8 mouse cellular contexts compared by ENCODE assay signal in genomic region chr4:135353066-135353793, GRCm38 (mm10). TPM values are rescaled to one million over a fixed set of nuclear protein-coding genes. Genes with fewer than 3 reads are reported as not detected.
DNase-seq lines count a peak whose midpoint lies in the region; ATAC-seq and TF ChIP-seq lines count a peak whose summit lies in the region.

Srrm1 (minus strand) TSS chr4:135353321.

- WGBS in forebrain, embryonic 15.5 days: under 1% methylated on average over 67 of the region's 69 CpGs
- under 1% methylated on average over 69 of the region's 69 CpGs for WGBS in lung, adult 2 months

- peak; percentile 96 for ATAC-seq in forebrain, embryonic 15.5 days (replicated peaks)
- peak; percentile 79 for ATAC-seq in neutrophil, adult 5-6 weeks (ENCODE audit: extremely low read depth, insufficient number of reproducible peaks, low FRiP score, poor library complexity, severe bottlenecking)

- in situ Hi-C loops in ES-E14 (cut with MboI; ENCODE audit: low sequenced_read_pairs in 2 of 2, unreplicated experiment in 2 of 2): no loop called here

- peak; percentile 93 for DNase-seq in ES-E14 (ENCODE audit: low read depth, low spot score)
- peak; percentile 99 for DNase-seq in cerebellum, adult 11-12 months
- peak; percentile 99 for DNase-seq in heart, postnatal 25 days (ENCODE audit: low spot score)
- peak; percentile 98 to 99 for DNase-seq in layer of hippocampus, adult 18-20 months (ENCODE audit: low spot score in 2 of 2)
- peak; percentile 97 for DNase-seq in lung, adult 2 months
- peak; percentile 97 to 98 for DNase-seq in thymus, adult 18-20 months

- H3K4me1 ChIP-seq in ES-E14 (ENCODE audit: control insufficient read depth in 2 of 2, insufficient read depth in 2 of 2, low read length in 2 of 2, poor library complexity in 1 of 2): peaks cover 4 to 6% of the 10 kb centered on the region in 2 experiments; a peak in 3 of 4 replicates
- H3K4me1 ChIP-seq in forebrain, embryonic 15.5 days: peaks cover 23% of the 10 kb centered on the region
- peaks cover 13% of the 10 kb centered on the region for H3K4me1 ChIP-seq in lung, adult 2 months (ENCODE audit: control insufficient read depth, insufficient read depth, low read length)

- peak within 1 kb of the TSS; percentile 96 for H3K27ac ChIP-seq in ES-E14 (ENCODE audit: insufficient read depth, low read depth, low read length, poor library complexity, severe bottlenecking)
- peak within 1 kb of the TSS; percentile 98 for H3K27ac ChIP-seq in forebrain, embryonic 15.5 days (replicated peaks)

- H3K36me3 ChIP-seq in ES-E14 (ENCODE audit: control insufficient read depth, insufficient read depth, low read length, poor library complexity, severe bottlenecking): peaks cover 6% of the 10 kb centered on the region
- H3K36me3 ChIP-seq in forebrain, embryonic 15.5 days: no peaks in the 10 kb centered on the region

- H3K9ac ChIP-seq in ES-E14 (ENCODE audit: insufficient read depth, low read depth, low read length, poor library complexity, severe bottlenecking): peak within 1 kb of the TSS; percentile 97
- H3K9ac ChIP-seq in forebrain, embryonic 15.5 days (replicated peaks): peak within 1 kb of the TSS; percentile 98

- peak; percentile 87; the same call in 1 of the 2 replicates for TF ChIP-seq POLR2A in lung, adult 2 months (IDR thresholded peaks at IDR 0.05; ENCODE audit: borderline replicate concordance, extremely low read depth, low read depth, low read length)

- H3K4me3 ChIP-seq in ES-E14 (ENCODE audit: insufficient read depth in 1 of 2, low read depth in 1 of 2, low read length in 2 of 2, poor library complexity in 1 of 2, severe bottlenecking in 1 of 2): peak within 1 kb of the TSS; percentile 88 to 92
- H3K4me3 ChIP-seq in forebrain, embryonic 15.5 days: peak within 1 kb of the TSS; percentile 99
- H3K4me3 ChIP-seq in lung, adult 2 months (replicated peaks; ENCODE audit: extremely low read depth, low read depth, low read length): peak within 1 kb of the TSS; percentile 91

- H3K27me3 ChIP-seq in forebrain, embryonic 15.5 days: no peaks in the 10 kb centered on the region

- intact Hi-C loops in heart, postnatal 25 days (cut with DNase I): loop anchor here (5.0 kb wide), 1 partner anchor 201 kb away; no protein-coding TSS in a partner anchor

- peak within 1 kb of the TSS; percentile 73 for H3K4me2 ChIP-seq in forebrain, embryonic 15.5 days (replicated peaks)

- H3K9me3 ChIP-seq in ES-E14 (ENCODE audit: control insufficient read depth, insufficient read depth, low read depth, low read length): no peaks in the 10 kb centered on the region
- H3K9me3 ChIP-seq in forebrain, embryonic 15.5 days: no peaks in the 10 kb centered on the region

- no peak for TF ChIP-seq CTCF in lung, adult 2 months (IDR thresholded peaks at IDR 0.05; ENCODE audit: insufficient read depth, low read length)

TF ChIP-seq in ES-E14, 5 proteins besides CTCF, POLR2A, EP300 and RAD21:
- TF ChIP-seq CHD2 (IDR thresholded peaks at IDR 0.05; ENCODE audit: low read depth, low read length) (no peak), HCFC1 (IDR thresholded peaks at IDR 0.05; ENCODE audit: borderline replicate concordance, insufficient read depth, low read length) (peak; percentile 47; the same call in 1 of the 2 replicates), ZC3H11A (IDR thresholded peaks at IDR 0.05; ENCODE audit: borderline replicate concordance, low read depth, low read length) (no peak), MAFK (IDR thresholded peaks at IDR 0.05; ENCODE audit: insufficient read depth, low read depth, low read length) (0 out of 2 replicates have a peak, but pooled peaks have one; percentile 37), ZNF384 (IDR thresholded peaks at IDR 0.05; ENCODE audit: low read depth, low read length) (peak; percentile 100)

RNA-seq across cellular contexts. Expression of gene Srrm1, which starts in this region (rescaled TPM):
- 62.4 and 62.8 TPM in 2 replicates for total RNA-seq in ES-E14 (2012; rRNA removed)
- polyA plus RNA-seq in forebrain, embryonic 15.5 days (2015; fragmentation: Nextera tagmentation; extraction: Ambion mirVana): 202 and 208 TPM in 2 replicates
- total RNA-seq in heart, postnatal 25 days (2021): 10 to 100 TPM; 58.8 to 62.3 TPM
- 100 to 1,000 TPM; 117 to 138 TPM for total RNA-seq in layer of hippocampus, adult 18-20 months (2021)
- polyA plus RNA-seq in lung, adult 2 months (2012; rRNA removed): 19.4 and 31.0 TPM in 2 replicates
- 175 and 196 TPM in 2 replicates for total RNA-seq in neutrophil, adult 5-6 weeks (2017)

Comparison
In these comparisons a context has a peak if more than half of its experiments do, and no peak if none do; other contexts are left out.
1. Peak in every context shown above with its lines: DNase-seq, ATAC-seq, H3K4me3 ChIP-seq and H3K27ac ChIP-seq.